Mouse (Mus musculus): ENCODE results near the gene Nmrk2. TPM values are rescaled to one million over a fixed set of nuclear protein-coding genes. Genes with fewer than 3 reads are reported as not detected.
"Not testable (repeated sequence)": the region's sequence is repeated elsewhere in the genome, so short reads cannot be mapped to it uniquely, and the experiment has no call there.

Gene Nmrk2
- polyA plus RNA-seq, 2 experiments, result not detected

- peak overlapping the region; percentile 59 for H3K27ac ChIP-seq
- peak overlapping the region; percentile 89 for H3K4me2 ChIP-seq (ENCODE audit: low read depth)
- ATAC-seq (ENCODE audit: insufficient read depth), result peak; percentile 27
- H3K27me3 ChIP-seq (ENCODE audit: control insufficient read depth, insufficient read depth, low read length), result no peaks in the 10 kb centered on the region
- H3K9me3 ChIP-seq (ENCODE audit: control insufficient read depth, low read length), result no peaks in the 10 kb centered on the region
- H3K36me3 ChIP-seq (replicated peaks; ENCODE audit: control insufficient read depth, insufficient read depth, low read depth), result peaks cover 28% of the 10 kb centered on the region
- TF ChIP-seq CTCF (IDR thresholded peaks at IDR 0.05; ENCODE audit: low read depth) (peak; percentile 99), EP300 (IDR thresholded peaks at IDR 0.05; ENCODE audit: low read depth) (no peak)
- WGBS (ENCODE audit: insufficient replicate concordance), result 11% methylated on average over 29 of the region's 29 CpGs
- H3K9ac ChIP-seq (replicated peaks), result no peak overlapping the region; the same call in 1 of the 2 replicates
- H3K4me3 ChIP-seq (ENCODE audit: insufficient read depth in 1 of 2, low read depth in 2 of 2, low read length in 2 of 2), result peak overlapping the region in 1 of 2 experiments; percentile 34; a peak in 1 of 4 replicates
- H3K4me1 ChIP-seq (replicated peaks; ENCODE audit: control insufficient read depth in 2 of 2, insufficient read depth in 2 of 2, low read length in 1 of 2), result peaks cover 5 to 19% of the 10 kb centered on the region in 2 experiments
- peak; percentile 67 to 73 (median 71) for DNase-seq (ENCODE audit: low read depth in 3 of 3, low spot score in 3 of 3)
These were observed 27.1 kb downstream of the Nmrk2 start for GRCm38 (mm10) chr10:81174617-81175344.

- H3K9ac ChIP-seq (replicated peaks), result peak overlapping the region; percentile 38
- WGBS (ENCODE audit: insufficient replicate concordance), result 6% methylated on average over 21 of the region's 21 CpGs
- TF ChIP-seq EP300 (IDR thresholded peaks at IDR 0.05; ENCODE audit: low read depth) (no peak), CTCF (IDR thresholded peaks at IDR 0.05; ENCODE audit: low read depth) (peak; percentile 96)
- H3K9me3 ChIP-seq (ENCODE audit: control insufficient read depth, low read length), result no peaks in the 10 kb centered on the region
- ATAC-seq (ENCODE audit: insufficient read depth) (peak; percentile 14), DNase-seq (ENCODE audit: low read depth in 3 of 3, low spot score in 3 of 3) (peak; percentile 63 to 66 (median 65))
- peaks cover 11% of the 10 kb centered on the region for H3K36me3 ChIP-seq (replicated peaks; ENCODE audit: control insufficient read depth, insufficient read depth, low read depth)
- H3K27me3 ChIP-seq (ENCODE audit: control insufficient read depth, insufficient read depth, low read length), result no peaks in the 10 kb centered on the region
- H3K4me1 ChIP-seq (replicated peaks; ENCODE audit: control insufficient read depth in 2 of 2, insufficient read depth in 2 of 2, low read length in 1 of 2), result peaks cover 9 to 26% of the 10 kb centered on the region in 2 experiments
- H3K27ac ChIP-seq, result peak overlapping the region; percentile 43
- H3K4me3 ChIP-seq (ENCODE audit: insufficient read depth in 1 of 2, low read depth in 2 of 2, low read length in 2 of 2), result peak overlapping the region; percentile 17 to 25; a peak in 2 of 4 replicates
- peak overlapping the region; percentile 60 for H3K4me2 ChIP-seq (ENCODE audit: low read depth)
These were observed 28.7 kb downstream of the Nmrk2 start for GRCm38 (mm10) chr10:81173132-81173531.

- WGBS (ENCODE audit: insufficient replicate concordance), result 11% methylated on average over 14 of the region's 14 CpGs
- peaks cover 6 to 18% of the 10 kb centered on the region in 2 experiments for H3K4me1 ChIP-seq (replicated peaks; ENCODE audit: control insufficient read depth in 2 of 2, insufficient read depth in 2 of 2, low read length in 1 of 2)
- H3K9ac ChIP-seq (replicated peaks), result not testable (repeated sequence)
These were observed 32.4 kb downstream of the Nmrk2 start for GRCm38 (mm10) chr10:81169411-81169900.

GRCm38 (mm10) chr10:81168521-81169244 is 33.2 kb downstream of the Nmrk2 start:
- peak overlapping the region; percentile 54 to 83 for H3K4me3 ChIP-seq (ENCODE audit: insufficient read depth in 1 of 2, low read depth in 2 of 2, low read length in 2 of 2)
- 1% methylated on average over 29 of the region's 29 CpGs for WGBS (ENCODE audit: insufficient replicate concordance)
- H3K36me3 ChIP-seq (replicated peaks; ENCODE audit: control insufficient read depth, insufficient read depth, low read depth), result no peaks in the 10 kb centered on the region; the same call in 1 of the 2 replicates
- peak overlapping the region; percentile 78 for H3K9ac ChIP-seq (replicated peaks)
- peaks cover 6 to 18% of the 10 kb centered on the region in 2 experiments for H3K4me1 ChIP-seq (replicated peaks; ENCODE audit: control insufficient read depth in 2 of 2, insufficient read depth in 2 of 2, low read length in 1 of 2)
- H3K9me3 ChIP-seq (ENCODE audit: control insufficient read depth, low read length), result no peaks in the 10 kb centered on the region
- TF ChIP-seq EP300 (IDR thresholded peaks at IDR 0.05; ENCODE audit: low read depth), result no peak
- TF ChIP-seq CTCF (IDR thresholded peaks at IDR 0.05; ENCODE audit: low read depth), result no peak
- H3K4me2 ChIP-seq (ENCODE audit: low read depth), result peak overlapping the region; percentile 99
- H3K27me3 ChIP-seq (ENCODE audit: control insufficient read depth, insufficient read depth, low read length), result no peaks in the 10 kb centered on the region
- H3K27ac ChIP-seq, result peak overlapping the region; percentile 93
- ATAC-seq (ENCODE audit: insufficient read depth) (peak; percentile 63), DNase-seq (ENCODE audit: low read depth in 3 of 3, low spot score in 3 of 3) (peak; percentile 81 to 84 (median 84))

More at GRCm38 (mm10) chr10:81169411-81169900, 32.4 kb downstream of the Nmrk2 start:
- not testable (repeated sequence) for H3K36me3 ChIP-seq (replicated peaks; ENCODE audit: control insufficient read depth, insufficient read depth, low read depth); H3K9me3 ChIP-seq (ENCODE audit: control insufficient read depth, low read length); DNase-seq (ENCODE audit: low read depth in 3 of 3, low spot score in 3 of 3); ATAC-seq (ENCODE audit: insufficient read depth); H3K4me3 ChIP-seq (ENCODE audit: insufficient read depth in 1 of 2, low read depth in 2 of 2, low read length in 2 of 2); H3K27me3 ChIP-seq (ENCODE audit: control insufficient read depth, insufficient read depth, low read length)
- Histone ChIP-seq H3K27ac (peak overlapping the region; percentile 41; the same call in 1 of the 2 replicates), H3K4me2 (ENCODE audit: low read depth) (peak overlapping the region; percentile 99)

- 4% methylated on average over 5 of the region's 5 CpGs for WGBS (ENCODE audit: insufficient replicate concordance)
These were observed 33.8 kb downstream of the Nmrk2 start for GRCm38 (mm10) chr10:81168087-81168431.

More at GRCm38 (mm10) chr10:81168087-81168431, 33.8 kb downstream of the Nmrk2 start:
- no peak for DNase-seq (ENCODE audit: low read depth in 3 of 3, low spot score in 3 of 3)
- TF ChIP-seq CTCF (IDR thresholded peaks at IDR 0.05; ENCODE audit: low read depth) (no peak), EP300 (IDR thresholded peaks at IDR 0.05; ENCODE audit: low read depth) (no peak)
- H3K4me1 ChIP-seq (replicated peaks; ENCODE audit: control insufficient read depth in 2 of 2, insufficient read depth in 2 of 2, low read length in 1 of 2), result peaks cover 6 to 12% of the 10 kb centered on the region in 2 experiments
- H3K27me3 ChIP-seq (ENCODE audit: control insufficient read depth, insufficient read depth, low read length), result no peaks in the 10 kb centered on the region
- H3K36me3 ChIP-seq (replicated peaks; ENCODE audit: control insufficient read depth, insufficient read depth, low read depth), result no peaks in the 10 kb centered on the region; the same call in none of the 2 replicates
- peak; percentile 58 for ATAC-seq (ENCODE audit: insufficient read depth)
- peak overlapping the region; percentile 54 to 83 for H3K4me3 ChIP-seq (ENCODE audit: insufficient read depth in 1 of 2, low read depth in 2 of 2, low read length in 2 of 2)
- no peaks in the 10 kb centered on the region for H3K9me3 ChIP-seq (ENCODE audit: control insufficient read depth, low read length)
- peak overlapping the region; percentile 93 for H3K27ac ChIP-seq
- H3K4me2 ChIP-seq (ENCODE audit: low read depth), result peak overlapping the region; percentile 99
- peak overlapping the region; percentile 78 for H3K9ac ChIP-seq (replicated peaks)
